Mouse (Mus musculus): ENCODE data around the gene Tmem135. TPM values are rescaled to one million over a fixed set of nuclear protein-coding genes. Genes with fewer than 3 reads are reported as not detected.

Gene Tmem135
- total RNA-seq, 2 experiments from 2014 or later, result 57.9 to 77.5 TPM

DNA sequence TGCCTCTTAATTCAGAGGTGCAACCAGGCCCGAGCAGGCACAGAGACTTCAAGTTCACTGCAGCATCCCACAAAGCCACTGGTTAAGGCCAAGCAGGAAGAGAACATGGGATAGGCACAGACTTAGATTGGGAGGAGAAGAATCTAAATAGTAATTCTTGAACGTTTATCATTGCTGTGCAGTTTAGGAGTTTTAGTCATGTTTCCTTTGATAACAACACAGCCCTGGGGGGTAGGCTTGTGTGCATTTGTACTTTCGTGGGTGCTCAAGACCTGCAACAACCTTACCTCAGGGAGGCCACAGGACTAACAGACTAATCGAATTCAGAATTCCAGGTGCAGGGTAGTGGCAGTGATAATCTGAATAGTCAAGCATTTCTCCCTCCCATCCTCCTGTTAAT, 238.5 kb downstream of the Tmem135 start:
- intact Hi-C loops (cut with DNase I), result no loop called here
- no peak for DNase-seq (ENCODE audit: low spot score in 2 of 2)

DNA sequence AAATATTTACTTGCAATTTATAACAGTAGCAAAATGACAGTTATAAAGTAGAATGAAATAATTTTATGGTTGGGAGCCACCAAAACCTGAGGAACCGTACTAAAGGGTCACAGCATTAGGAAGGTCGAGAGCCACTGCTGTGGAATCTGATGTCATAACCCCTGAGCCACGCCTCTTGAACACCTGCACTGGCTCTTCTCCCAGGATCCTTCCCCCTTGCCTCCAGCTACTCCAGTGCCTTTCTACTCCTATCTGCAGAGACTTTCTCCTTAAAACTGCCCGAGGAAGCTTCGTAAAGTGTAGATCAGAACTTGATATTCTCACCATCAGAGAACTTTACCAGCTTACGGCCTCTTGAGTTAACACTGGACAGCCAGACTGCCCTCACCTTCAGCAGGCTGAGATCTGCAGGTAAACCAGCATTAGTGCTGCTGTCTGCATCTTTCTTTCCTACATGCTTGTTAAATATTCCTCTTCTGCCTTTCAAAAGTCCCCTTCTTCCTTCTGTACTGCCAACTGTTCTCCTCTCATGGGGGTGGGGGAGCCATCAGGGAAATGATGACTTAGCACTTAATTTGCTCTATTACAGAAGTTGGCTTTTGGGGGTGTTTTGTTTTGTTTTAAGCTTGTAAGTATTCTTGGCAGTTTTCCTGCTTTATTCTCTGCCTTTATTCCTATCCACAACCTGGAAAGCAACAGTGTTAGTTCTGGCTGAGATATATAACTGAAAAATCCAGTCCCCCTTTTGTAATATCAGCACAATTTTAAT, 242.2 kb downstream of the Tmem135 start:
- DNase-seq (ENCODE audit: low spot score in 2 of 2), result no peak

DNA sequence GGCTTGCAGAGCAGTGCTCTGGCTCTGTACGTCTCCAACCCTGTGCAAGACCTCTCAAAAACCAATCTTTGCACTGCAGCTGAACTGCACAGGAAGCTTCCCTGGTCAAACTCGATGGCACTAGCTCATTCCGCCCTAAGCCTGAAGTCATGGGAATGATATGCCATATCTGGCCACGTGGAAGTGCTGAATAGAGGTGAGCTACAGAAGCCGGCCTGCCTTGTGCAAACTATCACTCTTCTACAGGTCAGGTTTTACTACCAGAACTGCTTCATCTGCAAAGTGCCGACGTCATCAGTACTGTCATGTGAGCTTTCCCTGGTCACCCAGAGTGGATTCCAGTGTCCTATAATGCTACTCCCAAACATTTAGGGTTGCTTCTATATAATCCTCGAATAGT, 246.7 kb downstream of the Tmem135 start:
- intact Hi-C loops (cut with DNase I), result no loop called here
- DNase-seq (ENCODE audit: low spot score in 2 of 2), result no peak

More for the DNA sequence above, 242.2 kb downstream of the Tmem135 start:
- intact Hi-C loops (cut with DNase I), result no loop called here

DNA sequence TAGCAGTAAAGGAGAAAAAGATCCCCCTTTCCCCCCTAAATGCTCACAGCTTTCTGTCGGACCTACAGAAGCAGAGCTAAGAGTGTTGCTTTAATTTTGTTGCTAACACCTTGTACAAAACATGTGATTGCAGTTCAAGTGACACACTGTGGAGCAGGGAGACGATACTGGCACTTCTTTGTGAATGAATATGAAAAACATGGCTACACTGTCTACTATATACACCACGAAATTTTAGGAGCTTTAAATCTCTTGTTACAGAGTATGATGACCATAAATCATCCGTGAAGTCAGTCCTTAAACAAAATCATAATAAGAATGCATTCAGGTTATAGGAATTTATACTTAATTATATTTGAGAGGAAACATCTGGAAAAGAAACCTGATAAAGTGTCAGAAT, 247.4 kb downstream of the Tmem135 start:
- intact Hi-C loops (cut with DNase I), result no loop called here
- no peak for DNase-seq (ENCODE audit: low spot score in 2 of 2)

DNA sequence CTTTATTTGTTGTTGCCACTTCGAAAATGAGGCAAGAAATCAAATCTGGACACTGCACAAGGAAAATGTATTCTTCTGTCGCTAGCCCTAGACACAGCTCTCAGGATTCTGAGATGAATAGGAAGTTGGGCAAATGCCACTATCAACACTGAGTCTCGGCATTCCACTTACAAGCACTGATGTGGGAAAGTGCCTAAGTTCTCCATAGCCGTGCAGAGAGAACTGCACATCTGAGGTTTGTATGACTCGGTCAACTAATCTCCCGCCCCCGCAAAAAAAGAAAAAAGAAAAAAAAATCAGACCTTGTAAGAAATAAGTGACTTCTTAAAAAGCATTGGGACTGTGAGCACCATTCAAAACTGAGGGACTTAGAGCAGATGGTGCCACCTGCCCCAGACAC, 248.3 kb downstream of the Tmem135 start:
- intact Hi-C loops (cut with DNase I), result no loop called here
- DNase-seq (ENCODE audit: low spot score in 2 of 2), result no peak

DNA sequence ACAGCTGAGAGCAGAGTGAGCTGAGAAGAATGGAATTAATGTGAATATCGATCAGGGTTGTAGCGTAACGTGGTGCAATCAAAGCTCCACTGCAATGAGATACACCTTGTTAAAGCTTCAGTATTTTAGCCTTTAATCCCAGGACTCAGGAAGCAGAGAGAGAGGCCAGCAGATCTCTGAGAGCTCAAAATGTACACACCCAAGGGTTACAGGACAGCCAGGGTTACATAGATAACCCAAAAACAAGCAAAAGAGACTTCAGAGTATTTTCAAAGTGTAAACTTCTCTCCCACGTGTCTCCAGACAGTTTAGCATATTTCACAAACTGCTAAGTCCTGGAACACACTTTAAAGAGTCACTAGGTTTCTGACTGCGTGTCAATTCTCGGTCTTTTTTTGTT, 248.8 kb downstream of the Tmem135 start:
- intact Hi-C loops (cut with DNase I), result no loop called here
- DNase-seq (ENCODE audit: low spot score in 2 of 2), result no peak

DNA sequence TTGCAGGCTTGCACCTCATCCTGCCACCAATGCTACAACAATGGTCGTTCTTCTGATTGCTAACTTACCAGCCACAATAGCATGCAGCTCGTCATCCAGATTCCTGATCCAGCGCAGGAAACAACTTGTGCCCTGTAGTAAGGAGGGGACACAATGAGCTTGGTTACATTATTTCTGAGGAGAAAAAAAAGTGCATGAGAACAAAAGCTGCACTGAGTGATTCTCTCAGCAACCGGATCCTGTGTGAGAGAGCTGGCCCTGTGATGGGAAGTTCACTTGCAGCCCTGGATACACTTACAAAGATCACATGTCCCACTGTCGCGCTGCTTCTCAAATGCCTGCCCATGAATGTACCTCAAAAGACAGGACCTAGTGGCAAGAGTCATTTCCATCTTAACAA, 252.7 kb downstream of the Tmem135 start:
- DNase-seq (ENCODE audit: low spot score in 2 of 2), result no peak
- intact Hi-C loops (cut with DNase I), result no loop called here

DNA sequence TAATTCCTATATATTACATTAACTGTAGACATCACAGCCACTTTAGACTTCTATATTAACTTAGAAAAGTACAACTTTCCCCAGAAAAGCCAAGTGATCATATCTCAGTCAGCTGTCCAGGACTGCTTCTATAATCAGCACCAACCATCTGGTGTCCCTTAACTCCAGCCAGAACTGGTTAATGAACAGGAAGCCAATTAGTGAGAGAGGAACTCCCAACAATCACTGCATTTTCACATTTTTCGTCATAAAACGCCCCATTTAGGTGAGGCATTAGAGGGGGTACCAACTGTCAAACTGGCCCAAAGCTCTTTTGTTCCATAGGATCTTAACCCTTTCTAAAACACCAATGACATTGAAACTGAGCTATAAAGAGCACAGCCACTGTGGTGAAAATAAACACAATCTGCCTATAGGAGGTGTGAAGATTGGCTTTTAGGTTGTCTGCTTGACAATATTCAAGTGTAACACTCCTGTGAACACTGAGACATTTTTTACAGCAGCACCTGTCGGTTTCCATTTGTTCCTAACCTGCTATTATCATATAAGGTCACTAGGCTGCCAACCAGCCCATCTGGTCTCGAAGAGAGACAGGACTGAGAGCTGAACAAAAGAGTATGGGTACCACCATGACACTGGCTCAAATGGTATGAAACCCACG, 263.3 kb downstream of the Tmem135 start:
- intact Hi-C loops (cut with DNase I), result no loop called here

DNA sequence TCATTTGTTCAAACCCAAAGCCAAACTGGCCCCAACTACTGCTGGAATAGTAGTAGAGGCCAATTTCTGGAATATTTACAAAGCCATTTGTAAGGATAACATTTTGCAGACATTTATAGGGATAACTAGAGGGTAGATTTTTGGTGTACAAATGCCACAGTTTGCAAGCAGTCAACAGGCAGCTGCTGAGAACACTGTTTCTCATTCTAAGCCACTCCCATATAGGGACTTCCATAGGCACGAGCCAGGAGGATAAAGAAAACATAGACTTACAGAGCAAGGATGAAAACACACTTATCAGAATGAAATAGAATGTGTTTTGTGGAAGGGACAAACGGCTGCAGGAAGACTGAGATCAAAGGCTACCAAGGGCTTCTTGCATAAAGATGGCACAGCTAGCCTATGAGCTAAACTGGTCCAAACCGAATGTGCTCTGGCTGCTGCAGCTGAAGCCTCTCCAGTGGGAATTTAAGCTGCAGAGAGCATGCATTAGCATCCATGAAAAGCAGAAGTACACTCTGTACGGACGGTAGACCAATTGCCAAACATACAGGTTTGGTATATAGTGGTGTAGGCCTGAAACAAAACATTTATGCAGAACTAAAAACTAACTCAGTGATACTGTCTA, 269.0 kb downstream of the Tmem135 start:
- DNase-seq (ENCODE audit: low spot score in 2 of 2), result no peak
- intact Hi-C loops (cut with DNase I), result no loop called here

More for the DNA sequence above, 263.3 kb downstream of the Tmem135 start:
- DNase-seq (ENCODE audit: low spot score in 2 of 2), result peak in 1 of 2 experiments; percentile 29

DNA sequence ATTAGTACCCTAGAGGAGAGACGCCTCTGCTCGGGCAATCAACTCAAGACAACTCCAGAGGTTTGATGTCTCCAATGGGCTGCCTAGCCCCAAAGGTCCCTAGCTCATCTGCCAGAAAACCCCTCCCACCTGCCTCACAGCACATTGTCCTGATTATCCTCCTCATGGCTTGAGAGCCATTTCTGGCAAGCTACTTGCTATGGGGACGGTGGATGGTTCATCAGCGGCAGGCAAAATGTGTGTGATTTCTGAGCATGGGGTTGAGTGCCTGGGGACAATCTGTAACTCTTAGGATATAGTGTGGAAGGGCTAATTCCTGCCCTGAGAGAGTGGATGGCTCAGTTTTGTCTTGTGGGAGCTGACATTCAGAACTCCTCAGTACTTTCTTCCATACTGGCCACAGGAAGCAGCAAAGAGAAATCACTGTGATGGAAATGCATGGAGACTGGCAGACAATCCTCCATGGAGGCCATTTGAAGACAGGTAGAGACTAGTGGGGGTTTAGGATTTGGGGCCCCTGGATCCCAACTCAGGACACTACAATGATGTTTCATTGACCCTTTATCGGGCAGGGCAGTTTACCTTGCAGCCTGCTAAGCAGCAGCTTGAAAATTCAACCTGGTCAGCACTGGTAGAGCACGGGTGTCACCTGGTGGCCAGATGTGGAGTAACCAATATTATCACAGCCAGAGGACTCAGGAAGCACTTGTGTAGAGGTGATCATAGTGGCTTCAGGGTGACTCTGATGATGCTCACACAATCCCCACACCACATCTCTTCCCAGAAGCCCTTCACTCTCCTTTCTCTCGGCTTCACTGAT, 277.7 kb downstream of the Tmem135 start:
- intact Hi-C loops (cut with DNase I), result loop anchor here (2.0 kb wide), 1 partner anchor 39 kb away; no protein-coding TSS in a partner anchor

DNA sequence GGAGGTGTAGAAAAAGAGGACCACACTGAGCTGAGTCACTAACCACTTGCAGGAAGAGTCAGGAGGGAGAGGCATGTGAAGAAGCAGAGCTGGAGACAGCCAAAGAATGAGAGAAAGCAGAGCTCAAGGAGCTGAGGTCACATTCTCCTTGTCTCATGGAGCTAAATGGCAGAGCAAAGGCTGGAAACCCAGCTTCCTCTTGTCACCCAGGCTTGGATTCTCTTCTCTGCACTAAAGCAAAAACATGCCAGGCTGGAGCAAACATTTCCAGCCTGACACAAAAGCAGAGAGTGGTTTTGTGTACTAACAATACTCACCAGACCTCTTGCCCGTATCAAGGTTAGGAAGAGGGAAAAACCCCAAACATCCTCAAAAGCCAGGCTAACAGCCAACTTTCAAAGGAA, 287.8 kb downstream of the Tmem135 start:
- intact Hi-C loops (cut with DNase I), result no loop called here
- no peak for DNase-seq (ENCODE audit: low spot score in 2 of 2)

More for the DNA sequence above, 277.7 kb downstream of the Tmem135 start:
- peak; percentile 43 to 56 for DNase-seq (ENCODE audit: low spot score in 2 of 2)

DNA sequence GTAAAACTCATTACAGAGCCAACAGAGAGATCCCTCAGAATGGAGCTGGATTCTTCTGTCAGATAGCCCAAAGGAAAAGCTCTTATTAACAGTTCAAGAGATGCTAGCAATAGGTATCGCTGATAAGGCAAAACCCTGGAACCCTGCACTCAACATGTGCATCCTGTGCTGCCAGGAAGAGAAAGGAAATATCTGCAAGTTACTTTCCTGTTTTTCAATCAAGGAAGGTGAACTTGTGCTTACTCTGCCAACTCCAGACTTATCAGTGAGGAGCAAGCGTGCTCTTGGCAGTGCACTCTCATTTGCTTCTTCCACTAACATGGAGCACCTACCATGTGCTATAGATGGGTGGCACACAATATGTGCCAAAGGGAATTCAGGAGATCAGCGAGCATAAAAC, 288.4 kb downstream of the Tmem135 start:
- intact Hi-C loops (cut with DNase I), result no loop called here
- no peak for DNase-seq (ENCODE audit: low spot score in 2 of 2)

DNA sequence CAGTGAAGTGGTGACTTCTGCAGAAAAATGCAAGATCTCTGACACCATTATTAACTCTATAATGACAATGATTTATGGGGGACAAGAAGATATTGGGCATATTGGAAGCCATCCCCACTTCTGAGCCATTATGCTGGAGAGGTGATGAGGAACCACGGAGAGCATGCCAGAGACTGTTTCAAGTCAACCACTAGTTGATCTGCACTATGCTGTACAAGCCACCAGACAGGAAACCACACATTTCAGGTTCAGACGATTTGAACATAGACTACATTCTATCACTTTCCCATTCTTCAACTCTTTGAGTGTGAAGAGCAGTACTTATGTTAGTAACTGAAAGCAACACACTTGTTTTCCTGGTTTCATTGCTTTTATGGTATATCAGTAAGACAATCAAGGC, 297.6 kb downstream of the Tmem135 start:
- DNase-seq (ENCODE audit: low spot score in 2 of 2), result no peak
- intact Hi-C loops (cut with DNase I), result no loop called here

DNA sequence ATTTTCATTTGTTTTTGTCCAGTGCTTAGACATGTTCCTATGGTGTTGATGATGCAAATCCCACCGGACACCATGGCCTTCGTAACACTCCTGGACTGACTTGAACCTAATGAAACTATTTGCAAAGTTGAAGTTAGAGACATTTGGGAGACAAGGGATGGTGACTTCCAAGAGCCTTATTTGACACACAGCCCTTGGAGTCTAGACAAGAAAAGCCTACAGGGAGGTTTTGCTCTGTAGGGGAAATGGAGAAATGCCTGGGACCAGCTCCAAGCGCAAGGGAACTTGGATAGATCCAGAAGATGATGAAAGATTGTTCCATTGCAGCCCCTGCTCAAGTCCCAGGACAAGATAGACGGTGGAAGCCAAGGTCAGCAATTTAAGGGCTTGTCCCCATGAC, 304.3 kb downstream of the Tmem135 start:
- intact Hi-C loops (cut with DNase I), result no loop called here
- no peak for DNase-seq (ENCODE audit: low spot score in 2 of 2)

Small RNAs within 50 kb of the gene (microRNA-seq; reads per million reads assigned to microRNA genes)
- gene Gm22171 (not detected), gene Gm24659 (not detected)

Other genes with a start within 250 kb of the Tmem135 start
- 1 to 10 TPM; 6.5 to 6.7 TPM for gene Fzd4, start 133 bp upstream of the Tmem135 start, total RNA-seq (2021)
- gene Prss23, start 123.0 kb upstream of the Tmem135 start, total RNA-seq (2021), result 10 to 100 TPM; 19.0 to 19.3 TPM
- 100 to 1,000 TPM; 103 TPM for gene Me3, start 228.2 kb upstream of the Tmem135 start, total RNA-seq (2021)